Mouse (Mus musculus) mesoderm, embryonic 11.5 days (tissue): ENCODE data around the gene Ttyh1.
"Not testable (repeated sequence)": the region's sequence is repeated elsewhere in the genome, so short reads cannot be mapped to it uniquely, and the experiment has no call there.

ENCODE experiments used
- DNase-seq: peaks from one replicate; pipeline ENCODE4 v3.0.0-alpha.2; 2012; ENCODE audit warnings: low read depth, low spot score

Gene Ttyh1

GRCm38 (mm10) chr7:4143506-4143905, 24.3 kb downstream of the Ttyh1 start:
- DNase-seq: no peak

GRCm38 (mm10) chr7:4144046-4144445, 24.8 kb downstream of the Ttyh1 start:
- DNase-seq: no peak

DNA sequence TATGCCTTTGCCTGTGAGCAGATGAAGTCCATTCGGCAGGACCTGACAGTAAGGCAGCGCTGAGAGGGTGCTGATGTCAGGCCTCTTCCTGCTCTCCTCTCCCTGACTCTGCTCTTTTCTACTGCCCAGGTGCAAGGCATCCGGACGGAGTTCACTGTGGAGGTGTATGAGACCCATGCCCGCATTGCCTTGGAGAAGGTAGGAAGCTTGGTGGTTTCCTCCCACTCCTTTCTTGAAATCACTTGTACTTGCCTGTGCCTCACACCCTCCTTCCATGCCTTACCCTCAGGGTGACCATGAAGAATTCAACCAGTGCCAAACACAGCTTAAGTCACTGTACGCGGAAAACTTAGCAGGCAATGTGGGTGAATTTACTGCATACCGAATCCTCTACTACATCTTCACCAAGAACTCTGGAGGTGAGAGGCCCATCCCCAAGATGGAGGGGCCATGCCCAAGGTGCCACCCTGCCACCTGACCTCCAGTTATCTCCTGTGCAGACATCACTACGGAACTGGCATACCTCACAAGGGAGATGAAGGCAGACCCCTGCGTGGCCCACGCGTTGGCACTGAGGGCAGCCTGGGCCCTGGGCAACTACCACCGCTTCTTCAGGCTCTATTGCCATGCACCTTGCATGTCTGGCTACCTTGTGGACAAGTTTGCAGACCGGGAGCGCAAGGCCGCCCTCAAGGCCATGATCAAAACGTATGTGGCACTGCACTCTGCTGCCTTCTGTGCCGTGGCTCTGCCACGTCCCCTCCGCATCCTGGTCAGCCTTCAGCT, 25.8 kb downstream of the Ttyh1 start:
- DNase-seq: no peak

DNA sequence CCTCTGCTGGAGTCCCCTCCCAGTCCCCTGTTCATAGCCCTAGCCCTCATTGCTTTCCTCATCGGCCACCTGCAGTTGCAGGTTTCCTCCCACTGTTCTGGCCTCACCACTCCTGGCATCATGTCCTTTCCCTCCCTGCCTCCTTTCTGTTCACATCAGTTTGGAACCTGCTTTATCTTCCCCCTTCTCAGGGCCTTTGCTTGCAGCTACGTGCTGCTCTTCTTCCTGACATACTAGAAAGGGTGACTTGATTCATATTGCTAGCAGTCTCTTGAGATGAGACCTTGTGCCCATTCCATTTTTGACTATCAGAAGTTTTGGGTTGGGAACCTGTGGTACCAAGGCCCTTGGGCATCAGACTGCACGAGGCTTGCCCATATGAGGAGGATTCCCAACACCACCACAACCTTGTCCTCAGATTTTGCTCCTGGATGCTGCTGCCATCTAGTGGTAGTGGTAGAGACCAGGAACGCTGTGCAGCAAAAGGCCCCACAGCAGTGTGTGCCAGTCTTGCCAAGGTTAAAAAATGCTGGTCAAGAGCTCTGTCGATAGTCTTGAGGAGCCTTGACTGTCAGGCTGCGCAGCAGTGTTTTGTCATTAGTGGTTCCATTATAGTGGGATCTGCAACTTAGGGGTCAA, 26.5 kb downstream of the Ttyh1 start:
- peak; percentile 63 for DNase-seq

GRCm38 (mm10) chr7:4146241-4147180, 27.3 kb downstream of the Ttyh1 start:
- no peak for DNase-seq

GRCm38 (mm10) chr7:4147371-4147770, 28.2 kb downstream of the Ttyh1 start:
- DNase-seq: no peak

- DNase-seq: no peak
Observed at GRCm38 (mm10) chr7:4147836-4148235, 28.6 kb downstream of the Ttyh1 start.

DNA sequence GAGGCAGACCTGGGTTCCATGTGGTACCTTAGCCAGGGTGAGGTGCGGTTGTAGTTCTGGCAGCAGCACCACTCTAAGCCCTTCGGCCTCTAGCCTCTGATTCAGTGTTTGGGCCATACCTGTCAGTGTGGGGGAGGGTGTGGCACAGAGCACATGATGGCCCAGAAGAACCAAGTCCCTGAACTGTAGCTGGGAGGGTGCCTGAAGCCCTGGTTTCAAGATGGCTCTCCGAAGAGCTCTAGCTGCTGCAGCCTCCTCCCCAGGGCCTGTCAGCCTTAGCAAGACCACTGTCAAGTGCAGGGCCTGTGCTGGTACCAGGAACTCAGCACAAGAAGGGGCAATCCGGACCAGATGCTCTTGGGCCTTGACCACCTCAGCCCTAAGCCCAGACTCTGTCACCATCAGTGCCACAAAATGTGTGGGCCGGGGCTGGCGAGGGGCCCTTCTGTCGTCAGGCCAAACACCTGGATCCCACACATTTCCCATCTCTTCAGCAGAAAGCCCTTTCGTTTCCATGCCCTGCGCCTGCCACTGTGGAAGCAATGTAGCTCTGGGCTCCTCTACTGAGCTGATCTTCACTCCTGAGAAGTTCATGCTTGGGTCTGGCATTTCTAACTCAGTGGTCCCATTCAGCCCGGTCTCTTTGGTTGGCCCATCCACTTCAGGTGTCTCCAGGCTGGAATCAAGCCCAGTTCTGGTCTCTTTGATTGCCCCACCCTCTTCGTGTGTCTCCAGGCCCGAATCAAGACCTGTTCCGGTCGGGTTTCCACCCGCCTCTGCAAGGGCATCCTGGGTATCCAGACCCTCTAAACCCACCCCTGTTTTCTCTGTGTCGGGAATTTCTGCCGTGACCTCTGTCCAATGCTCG, 29.4 kb downstream of the Ttyh1 start:
- DNase-seq: no peak

DNA sequence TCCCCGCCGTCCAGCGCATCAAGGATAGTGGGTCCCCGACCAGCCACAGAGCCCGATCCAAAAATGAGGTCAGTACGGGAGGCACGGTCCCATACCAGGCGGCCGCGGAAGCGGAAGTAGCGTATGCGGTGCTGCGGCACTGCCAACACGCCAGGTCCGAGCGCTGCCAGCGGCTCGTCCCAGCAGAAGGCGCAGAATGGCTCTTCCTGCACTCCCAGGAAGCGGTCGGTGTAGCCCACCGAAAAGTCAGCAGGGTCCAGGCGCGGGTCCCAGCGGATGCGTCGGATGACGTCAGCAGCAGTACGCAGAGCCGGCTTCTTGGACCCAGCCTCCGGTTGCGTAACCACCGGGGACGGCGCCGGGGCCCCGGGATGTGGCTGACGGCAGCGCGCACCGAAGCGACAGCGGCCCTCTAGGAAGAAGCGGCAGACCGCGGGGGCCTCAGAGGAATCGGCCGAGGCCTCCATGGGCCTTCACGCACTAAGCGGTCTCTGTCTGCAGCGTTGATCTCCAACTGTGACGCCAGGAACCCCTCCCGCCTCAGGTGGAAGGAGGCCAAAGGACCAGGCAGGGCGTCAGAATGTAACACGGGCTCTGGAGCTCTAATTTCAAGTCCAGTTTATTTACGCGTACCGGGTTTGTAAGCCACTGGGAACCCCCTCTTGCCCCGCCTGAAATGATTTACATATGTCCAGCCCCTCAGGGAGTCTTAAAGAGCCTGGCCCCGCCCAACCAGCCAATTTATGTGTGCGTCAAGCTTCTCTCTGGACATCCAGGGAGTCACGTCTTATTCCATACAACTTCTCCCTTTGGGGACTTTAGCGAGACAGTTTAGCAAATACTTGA, 30.2 kb downstream of the Ttyh1 start:
- peak; percentile 75 for DNase-seq

GRCm38 (mm10) chr7:4150059-4150541, 30.9 kb downstream of the Ttyh1 start, which contains the start of gene Leng9:
TSS of gene Leng9 (minus strand) at chr7:4150374.
- no peak for DNase-seq

DNA sequence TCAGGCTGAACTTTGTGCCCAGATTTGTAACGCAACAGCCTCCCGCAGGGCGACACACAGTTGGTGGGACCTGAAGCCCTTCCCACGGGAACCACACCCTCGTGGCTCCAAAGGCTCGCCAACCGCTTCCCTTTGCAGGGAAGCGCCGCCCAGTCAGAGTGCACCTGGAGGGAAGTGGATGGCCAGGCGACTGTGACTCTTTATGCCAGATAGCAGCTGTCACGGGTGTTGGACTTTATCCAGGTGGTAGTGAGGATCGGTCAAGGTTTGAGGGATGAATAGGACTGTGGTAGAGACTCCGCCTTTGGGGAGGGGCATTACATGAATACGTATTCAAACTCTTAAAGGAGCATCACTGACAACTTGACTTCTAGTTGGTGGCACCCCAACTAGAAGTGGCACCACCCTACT, 31.6 kb downstream of the Ttyh1 start:
- no peak for DNase-seq

DNA sequence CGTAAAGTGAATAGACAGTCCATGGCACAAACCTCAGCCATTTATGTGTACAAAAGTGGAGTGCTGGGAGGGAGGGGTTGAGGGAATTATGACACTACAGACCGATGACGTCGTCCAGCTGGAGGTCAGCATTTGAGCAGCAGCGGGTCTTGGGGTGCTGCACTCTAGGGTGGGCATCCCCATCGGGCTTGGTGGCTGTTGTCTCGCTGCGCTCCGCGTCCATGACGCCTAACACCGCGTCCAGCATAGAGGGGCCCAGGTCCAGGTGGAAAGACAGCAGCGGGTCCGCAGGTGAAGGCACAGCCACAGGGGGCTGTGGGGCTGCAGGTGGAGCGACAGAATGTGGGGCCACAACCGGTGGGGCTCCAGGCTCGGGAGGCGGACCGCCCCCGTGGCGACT, 32.0 kb downstream of the Ttyh1 start:
- no peak for DNase-seq

- DNase-seq: no peak
Observed at GRCm38 (mm10) chr7:4154356-4154755, 35.1 kb downstream of the Ttyh1 start.

GRCm38 (mm10) chr7:4154976-4155375, 35.8 kb downstream of the Ttyh1 start:
- DNase-seq: no peak

DNA sequence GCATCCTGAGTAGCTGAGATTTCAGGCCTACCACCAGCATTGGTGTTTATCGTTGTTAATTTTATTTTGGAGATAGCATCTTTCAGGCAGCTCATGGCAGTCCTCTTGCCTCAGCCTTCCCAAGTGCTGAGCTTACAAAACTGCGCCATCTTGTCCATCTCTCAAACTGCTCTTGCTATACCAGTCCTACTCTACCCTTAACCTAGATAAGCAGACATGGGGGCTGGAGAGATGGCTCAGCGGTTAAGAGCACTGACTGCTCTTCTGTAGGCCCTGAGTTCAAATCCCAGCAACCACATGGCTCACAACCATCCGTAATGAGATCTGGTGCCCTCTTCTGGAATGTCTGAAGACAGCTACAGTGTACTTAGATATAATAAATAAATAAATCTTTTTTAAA, 42.4 kb downstream of the Ttyh1 start:
- not testable (repeated sequence) for DNase-seq

GRCm38 (mm10) chr7:4163571-4164072, 44.4 kb downstream of the Ttyh1 start:
- DNase-seq: no peak

- DNase-seq: peak; percentile 76
Observed at GRCm38 (mm10) chr7:4164090-4164910, 45.1 kb downstream of the Ttyh1 start, which contains the start of gene Cdc42ep5. TSS of gene Cdc42ep5 (minus strand) at chr7:4164860.

DNA sequence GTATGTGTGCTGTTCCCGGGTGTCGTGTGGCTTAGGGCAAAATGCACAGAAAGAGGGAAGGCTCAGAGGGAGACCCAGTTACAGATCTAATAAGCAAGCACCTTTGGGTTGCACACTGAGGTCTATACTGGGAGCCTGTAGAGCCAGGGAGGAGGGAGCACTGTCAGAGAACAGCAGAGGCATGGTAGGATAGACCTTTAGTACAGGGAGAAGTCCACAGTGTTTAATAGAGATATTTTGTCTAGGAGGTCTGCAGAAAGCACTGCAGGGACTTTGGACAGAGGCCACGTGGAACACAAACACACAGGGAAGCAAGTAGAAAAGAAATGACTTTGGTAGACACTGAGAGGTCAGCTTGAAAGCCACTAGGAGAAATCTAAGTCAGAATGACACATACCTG, 46.1 kb downstream of the Ttyh1 start:
- DNase-seq: no peak

DNA sequence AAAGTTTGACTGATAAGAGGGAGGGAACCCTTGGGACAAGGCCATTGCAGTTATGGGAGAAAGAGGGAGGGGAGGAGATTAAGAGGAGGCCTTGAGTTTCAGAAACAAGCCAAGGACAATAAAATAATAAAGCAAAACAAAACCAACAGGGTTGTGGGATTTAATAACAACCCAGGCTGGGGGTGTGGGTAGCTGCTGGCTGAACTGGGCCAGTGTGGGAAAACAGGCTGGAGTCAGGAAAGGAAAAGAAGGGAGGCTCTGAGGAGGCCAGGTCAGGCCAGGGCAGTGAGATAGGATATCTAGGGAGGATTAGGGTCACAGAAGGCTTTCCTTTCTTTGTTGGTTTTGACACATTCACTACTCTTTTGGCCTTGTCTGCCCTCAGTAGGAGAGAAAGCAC, 47.9 kb downstream of the Ttyh1 start:
- no peak for DNase-seq
